Mouse (Mus musculus): Measurements from ENCODE around the gene Lck. TPM values are rescaled to one million over a fixed set of nuclear protein-coding genes. Genes with fewer than 3 reads are reported as not detected.
"Not testable (repeated sequence)": the region's sequence is repeated elsewhere in the genome, so short reads cannot be mapped to it uniquely, and the experiment has no call there.

Lck gene
- polyA plus RNA-seq, 1 experiment = 3.1 TPM

- peaks cover 46% of the 10 kb centered on the region for H3K4me1 ChIP-seq (ENCODE audit: control insufficient read depth)
- no peaks in the 10 kb centered on the region for H3K27me3 ChIP-seq (ENCODE audit: control insufficient read depth)
- no peak overlapping the region for H3K4me3 ChIP-seq (replicated peaks)
- no peaks in the 10 kb centered on the region for H3K9me3 ChIP-seq (ENCODE audit: control insufficient read depth, low read length)
- peaks cover 25% of the 10 kb centered on the region for H3K36me3 ChIP-seq (ENCODE audit: control insufficient read depth)
- TF ChIP-seq GATA1 (IDR thresholded peaks at IDR 0.05; ENCODE audit: low read length) = no peak
- TF ChIP-seq TAL1 (IDR thresholded peaks at IDR 0.05; ENCODE audit: low read length) = no peak
These were observed 29.3 kb downstream of the Lck start for GRCm38 (mm10) chr4:129544106-129544505.

- TF ChIP-seq TAL1 (IDR thresholded peaks at IDR 0.05; ENCODE audit: low read length) (no peak), GATA1 (IDR thresholded peaks at IDR 0.05; ENCODE audit: low read length) (no peak)
- Histone ChIP-seq H3K4me1 (ENCODE audit: control insufficient read depth) (peaks cover 51% of the 10 kb centered on the region), H3K9me3 (ENCODE audit: control insufficient read depth, low read length) (no peaks in the 10 kb centered on the region), H3K27me3 (ENCODE audit: control insufficient read depth) (no peaks in the 10 kb centered on the region), H3K4me3 (replicated peaks) (peak within 1 kb of the TSS; percentile 99), H3K36me3 (ENCODE audit: control insufficient read depth) (peaks cover 33% of the 10 kb centered on the region)
These were observed 30.8 kb downstream of the Lck start, which contains the start of gene Hdac1 for GRCm38 (mm10) chr4:129542592-129543141. Gene Hdac1, minus strand, starts transcription at chr4:129542713.

GRCm38 (mm10) chr4:129541868-129542591, 31.4 kb downstream of the Lck start:
- TF ChIP-seq TAL1 (IDR thresholded peaks at IDR 0.05; ENCODE audit: low read length) = no peak
- TF ChIP-seq GATA1 (IDR thresholded peaks at IDR 0.05; ENCODE audit: low read length) = no peak

GRCm38 (mm10) chr4:129540012-129540411, 33.4 kb downstream of the Lck start:
- no peaks in the 10 kb centered on the region for H3K27me3 ChIP-seq (ENCODE audit: control insufficient read depth)
- peaks cover 40% of the 10 kb centered on the region for H3K4me1 ChIP-seq (ENCODE audit: control insufficient read depth)
- peaks cover 57% of the 10 kb centered on the region for H3K36me3 ChIP-seq (ENCODE audit: control insufficient read depth)
- TF ChIP-seq GATA1 (IDR thresholded peaks at IDR 0.05; ENCODE audit: low read length) = no peak
- TF ChIP-seq TAL1 (IDR thresholded peaks at IDR 0.05; ENCODE audit: low read length) = no peak
- no peaks in the 10 kb centered on the region for H3K9me3 ChIP-seq (ENCODE audit: control insufficient read depth, low read length)
- no peak overlapping the region for H3K4me3 ChIP-seq (replicated peaks)

More at GRCm38 (mm10) chr4:129541868-129542591, 31.4 kb downstream of the Lck start:
- Histone ChIP-seq H3K27me3 (ENCODE audit: control insufficient read depth) (no peaks in the 10 kb centered on the region), H3K36me3 (ENCODE audit: control insufficient read depth) (peaks cover 39% of the 10 kb centered on the region), H3K9me3 (ENCODE audit: control insufficient read depth, low read length) (no peaks in the 10 kb centered on the region), H3K4me3 (replicated peaks) (peak overlapping the region; percentile 99), H3K4me1 (ENCODE audit: control insufficient read depth) (peaks cover 47% of the 10 kb centered on the region)

GRCm38 (mm10) chr4:129528901-129529300, 44.5 kb downstream of the Lck start:
- H3K4me1 ChIP-seq (ENCODE audit: control insufficient read depth); H3K4me3 ChIP-seq (replicated peaks); H3K27me3 ChIP-seq (ENCODE audit: control insufficient read depth); H3K9me3 ChIP-seq (ENCODE audit: control insufficient read depth, low read length): not testable (repeated sequence)
- H3K36me3 ChIP-seq (ENCODE audit: control insufficient read depth) = peaks cover 77% of the 10 kb centered on the region

DNA sequence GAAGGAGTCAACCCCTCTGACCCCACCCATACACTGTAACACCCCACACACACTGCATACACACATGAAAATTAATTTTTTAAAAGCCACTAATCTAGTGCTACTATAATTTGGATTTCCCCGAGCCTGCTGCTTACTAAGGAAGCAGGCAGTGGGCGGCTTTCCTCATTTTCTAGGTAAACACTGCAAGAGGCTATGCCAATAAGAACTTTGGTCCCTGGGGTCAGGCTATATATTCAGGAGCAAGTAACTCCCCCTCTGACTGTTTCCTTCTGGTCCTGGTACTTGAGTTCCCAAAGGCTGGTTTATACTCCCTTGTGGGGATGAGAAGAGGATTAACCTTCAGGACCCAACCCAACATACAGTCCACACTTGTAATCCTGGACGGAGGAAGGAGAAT, 47.6 kb downstream of the Lck start:
- Histone ChIP-seq H3K36me3 (ENCODE audit: control insufficient read depth) (peaks cover 83% of the 10 kb centered on the region), H3K27me3 (ENCODE audit: control insufficient read depth) (no peaks in the 10 kb centered on the region), H3K4me3 (replicated peaks) (no peak overlapping the region), H3K4me1 (ENCODE audit: control insufficient read depth) (no peaks in the 10 kb centered on the region), H3K9me3 (ENCODE audit: control insufficient read depth, low read length) (no peaks in the 10 kb centered on the region)
- no peak for TF ChIP-seq GATA1 (IDR thresholded peaks at IDR 0.05; ENCODE audit: low read length)
- no peak for TF ChIP-seq TAL1 (IDR thresholded peaks at IDR 0.05; ENCODE audit: low read length)

DNA sequence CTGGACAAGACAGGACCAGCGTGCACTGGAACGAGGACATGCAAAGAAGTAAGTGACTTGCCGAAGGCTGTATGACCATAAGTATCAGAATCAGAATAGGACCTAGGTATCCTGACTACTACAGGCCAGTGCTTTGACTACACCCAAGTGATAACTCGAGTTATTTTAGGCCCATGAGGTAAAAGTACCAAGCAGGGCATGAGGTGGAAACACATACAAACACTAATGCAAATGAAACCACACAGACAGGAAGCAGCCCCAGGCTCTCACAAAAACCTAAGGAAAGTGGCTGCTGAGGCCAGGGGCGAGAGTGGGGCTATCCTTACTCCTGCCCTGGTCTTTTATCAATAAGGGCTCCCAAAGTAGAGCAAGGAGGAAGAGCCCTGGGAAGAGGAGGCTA, 48.1 kb downstream of the Lck start:
- Histone ChIP-seq H3K27me3 (ENCODE audit: control insufficient read depth) (no peaks in the 10 kb centered on the region), H3K36me3 (ENCODE audit: control insufficient read depth) (peaks cover 82% of the 10 kb centered on the region), H3K9me3 (ENCODE audit: control insufficient read depth, low read length) (no peaks in the 10 kb centered on the region), H3K4me3 (replicated peaks) (no peak overlapping the region), H3K4me1 (ENCODE audit: control insufficient read depth) (no peaks in the 10 kb centered on the region)
- TF ChIP-seq TAL1 (IDR thresholded peaks at IDR 0.05; ENCODE audit: low read length) (no peak), GATA1 (IDR thresholded peaks at IDR 0.05; ENCODE audit: low read length) (no peak)

GRCm38 (mm10) chr4:129518519-129518918, 54.9 kb downstream of the Lck start:
- H3K36me3 ChIP-seq (ENCODE audit: control insufficient read depth) = peaks cover 82% of the 10 kb centered on the region

GRCm38 (mm10) chr4:129516925-129517324, 56.5 kb downstream of the Lck start:
- TF ChIP-seq TAL1 (IDR thresholded peaks at IDR 0.05; ENCODE audit: low read length) = no peak
- Histone ChIP-seq H3K4me1 (ENCODE audit: control insufficient read depth) (peaks cover 26% of the 10 kb centered on the region), H3K36me3 (ENCODE audit: control insufficient read depth) (peaks cover 66% of the 10 kb centered on the region), H3K4me3 (replicated peaks) (no peak overlapping the region), H3K27me3 (ENCODE audit: control insufficient read depth) (peaks cover 26% of the 10 kb centered on the region), H3K9me3 (ENCODE audit: control insufficient read depth, low read length) (no peaks in the 10 kb centered on the region)

More at GRCm38 (mm10) chr4:129518519-129518918, 54.9 kb downstream of the Lck start:
- peaks cover 19% of the 10 kb centered on the region for H3K4me1 ChIP-seq (ENCODE audit: control insufficient read depth)
- H3K9me3 ChIP-seq (ENCODE audit: control insufficient read depth, low read length) = no peaks in the 10 kb centered on the region
- H3K4me3 ChIP-seq (replicated peaks) = no peak overlapping the region
- TF ChIP-seq TAL1 (IDR thresholded peaks at IDR 0.05; ENCODE audit: low read length) (no peak), GATA1 (IDR thresholded peaks at IDR 0.05; ENCODE audit: low read length) (no peak)
- peaks cover 10% of the 10 kb centered on the region for H3K27me3 ChIP-seq (ENCODE audit: control insufficient read depth)
